Mouse (Mus musculus) heart, adult 2 months (tissue): ENCODE data around the gene Ly6g6e. TPM values are rescaled to one million over a fixed set of nuclear protein-coding genes. Genes with fewer than 3 reads are reported as not detected.

ENCODE experiments used
- DNase-seq, 2 experiments: peaks; one replicate each; pipeline ENCODE4 v3.0.0; 2021
- H3K27ac ChIP-seq: fragments of 200-600 bp; 2 replicates; pipeline ENCODE4 v1.8.1; 2022
- H3K27me3 ChIP-seq: fragments of 200-500 bp; 2 replicates; pipeline ENCODE4 v1.6.1; 2012; ENCODE audit warnings: mild to moderate bottlenecking, low read length, inconsistent platforms, mixed read lengths; ENCODE audit not compliant: control insufficient read depth, insufficient read depth
- H3K36me3 ChIP-seq: fragments of 200-500 bp; 2 replicates; pipeline ENCODE4 v1.6.1; 2012; ENCODE audit warnings: low read length, inconsistent platforms; ENCODE audit not compliant: control insufficient read depth, insufficient read depth
- H3K4me1 ChIP-seq: fragments of 200-500 bp; 2 replicates; pipeline ENCODE4 v1.6.1; 2011; ENCODE audit warnings: low read length; ENCODE audit not compliant: control insufficient read depth, insufficient read depth
- H3K4me3 ChIP-seq: fragments of 200-600 bp; 2 replicates; pipeline ENCODE4 v1.8.1; 2022
- H3K79me2 ChIP-seq: fragments of 200-500 bp; replicated peaks from 2 replicates; pipeline ENCODE4 v1.6.1; 2012; ENCODE audit warnings: mild to moderate bottlenecking, inconsistent platforms, low read length, moderate library complexity, mixed read lengths; ENCODE audit not compliant: control insufficient read depth, insufficient read depth
- H3K9ac ChIP-seq: fragments of 200-500 bp; 2 replicates; pipeline ENCODE4 v1.6.1; 2012; ENCODE audit warnings: low read depth, mild to moderate bottlenecking, control low read depth, inconsistent platforms, low read length, mixed read lengths
- CTCF ChIP-seq: fragments of 200-600 bp; IDR thresholded peaks from 2 replicates; pipeline ENCODE4 v1.8.1; 2022; ENCODE audit warnings: antibody characterized with exemption, mild to moderate bottlenecking, moderate library complexity
- EP300 ChIP-seq: fragments of 200-500 bp; IDR thresholded peaks from 2 replicates; pipeline ENCODE4 v1.6.1; 2011; ENCODE audit warnings: low read depth, low read length, control low read depth; ENCODE audit not compliant: insufficient read depth
- POLR2A ChIP-seq: fragments of 200-500 bp; IDR thresholded peaks from 2 replicates; pipeline ENCODE4 v1.6.1; 2011; ENCODE audit warnings: mild to moderate bottlenecking, low read depth, low read length, control low read depth; ENCODE audit not compliant: insufficient read depth
- WGBS: fragments of 180-500 bp; shearing (Covaris S2); methylation state at CpG from one replicate; pipeline ENCODE4 v1.1.7; 2018; 5-methylcytosine and 5-hydroxymethylcytosine counted together
- intact Hi-C: fragments of 180-260 bp; cut with DNase I; formaldehyde crosslinking; loops from one replicate; pipeline ENCODE4 v1.15.1; 2025
- polyA plus RNA-seq: library from polyadenylated mRNA; depleted of rRNA; stranded (reverse); fragments of >200 nt; gene quantifications from 2 replicates; pipeline ENCODE4 v1.2.3, GENCODE M21; 2012
- total RNA-seq, 2 experiments: library from RNA; stranded (reverse); gene quantifications; 2 replicates each; pipeline ENCODE4 v1.2.3; 2021

Gene Ly6g6e
- total and polyA plus RNA-seq, 3 experiments, result 0.41 TPM; not detected in 2

DNA sequence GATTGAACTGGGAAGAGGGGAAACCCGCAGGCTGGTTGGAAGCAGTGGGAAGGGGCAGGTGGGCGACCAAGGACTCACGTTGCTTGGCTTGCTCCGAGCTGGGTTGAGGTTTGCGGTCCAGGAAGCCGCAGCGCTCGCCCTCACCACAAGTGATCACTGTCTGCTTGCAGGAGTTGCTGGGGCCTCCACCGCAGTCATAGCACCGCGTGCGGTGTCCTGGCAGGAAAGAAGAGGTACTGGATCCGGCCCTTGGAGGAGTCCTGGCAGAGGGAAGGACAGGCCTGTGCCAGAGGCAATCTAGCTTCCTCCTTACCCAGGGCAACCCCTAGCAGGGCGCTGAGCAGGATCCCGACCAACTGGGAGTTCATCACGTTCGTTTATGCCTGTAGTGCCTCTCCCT, 2.6 kb upstream of the Ly6g6e start:
- whole genome bisulfite sequencing, result 64% methylated on average over 17 of the region's 17 CpGs
- TF ChIP-seq EP300, result no peak
- no peak for TF ChIP-seq POLR2A
- no peak for TF ChIP-seq CTCF
- no peaks in the 10 kb centered on the region for H3K79me2 ChIP-seq
- H3K4me1 ChIP-seq, result peaks cover 5% of the 10 kb centered on the region
- H3K4me3 ChIP-seq, result no peak overlapping the region
- H3K27ac ChIP-seq, result no peak overlapping the region
- no peak for DNase-seq
- H3K36me3 ChIP-seq, result no peaks in the 10 kb centered on the region
- H3K9ac ChIP-seq, result no peak overlapping the region
- intact Hi-C loops, result no loop called here
- no peaks in the 10 kb centered on the region for H3K27me3 ChIP-seq

- peak overlapping the region; percentile 73 for H3K9ac ChIP-seq
- H3K27me3 ChIP-seq, result no peaks in the 10 kb centered on the region
- WGBS, result 34% methylated on average over 2 of the region's 2 CpGs
- H3K79me2 ChIP-seq, result no peaks in the 10 kb centered on the region
- H3K4me1 ChIP-seq, result peaks cover 8% of the 10 kb centered on the region
- no peaks in the 10 kb centered on the region for H3K36me3 ChIP-seq
- intact Hi-C loops, result no loop called here
- peak overlapping the region; percentile 57 for H3K4me3 ChIP-seq
- DNase-seq, result no peak
- peak overlapping the region; percentile 68 for H3K27ac ChIP-seq
- TF ChIP-seq POLR2A (no peak), CTCF (no peak), EP300 (no peak)
Observed at GRCm38 (mm10) chr17:35077285-35077684, 583 bp downstream of the Ly6g6e start.

DNA sequence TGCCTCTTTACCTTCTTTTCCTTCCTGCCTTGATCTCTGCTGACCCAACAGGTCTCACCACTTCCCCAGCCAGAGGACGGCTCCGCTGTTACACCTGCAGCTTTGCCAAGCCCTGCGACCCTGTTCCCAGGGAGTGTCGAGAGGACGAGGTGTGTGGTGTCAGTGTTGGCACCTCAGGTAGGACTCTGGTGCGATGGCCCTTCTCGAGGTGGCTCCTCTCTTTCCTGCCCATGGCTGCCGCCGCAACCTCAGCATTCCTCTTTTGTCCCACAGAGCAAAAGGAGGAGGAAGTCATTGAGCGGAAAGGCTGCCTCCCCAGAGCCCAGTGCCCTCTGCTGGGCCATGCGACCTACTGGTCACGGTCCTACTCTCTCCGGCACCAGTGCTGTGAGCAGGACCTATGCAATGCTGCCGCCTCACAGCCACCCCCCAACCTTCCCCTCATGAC, 1.1 kb downstream of the Ly6g6e start, which contains the start of gene Ly6g6d:
Ly6g6d (minus strand) TSS at position 280 of the 448 bp plus-strand sequence.
- Histone ChIP-seq H3K9ac (peak within 1 kb of the TSS; percentile 73), H3K79me2 (no peaks in the 10 kb centered on the region), H3K27me3 (no peaks in the 10 kb centered on the region), H3K36me3 (no peaks in the 10 kb centered on the region), H3K4me1 (peaks cover 8% of the 10 kb centered on the region), H3K4me3 (peak within 1 kb of the TSS; percentile 57), H3K27ac (peak within 1 kb of the TSS; percentile 68)
- intact Hi-C loops, result loop anchor here (1.0 kb wide), 1 partner anchor 57 kb away; no protein-coding TSS in a partner anchor
- peak; percentile 69 to 73 for DNase-seq
- TF ChIP-seq EP300, result no peak
- peak; percentile 55; the same call in 1 of the 2 replicates for TF ChIP-seq POLR2A
- peak; percentile 76 for TF ChIP-seq CTCF
- 10% methylated on average over 14 of the region's 14 CpGs for WGBS

DNA sequence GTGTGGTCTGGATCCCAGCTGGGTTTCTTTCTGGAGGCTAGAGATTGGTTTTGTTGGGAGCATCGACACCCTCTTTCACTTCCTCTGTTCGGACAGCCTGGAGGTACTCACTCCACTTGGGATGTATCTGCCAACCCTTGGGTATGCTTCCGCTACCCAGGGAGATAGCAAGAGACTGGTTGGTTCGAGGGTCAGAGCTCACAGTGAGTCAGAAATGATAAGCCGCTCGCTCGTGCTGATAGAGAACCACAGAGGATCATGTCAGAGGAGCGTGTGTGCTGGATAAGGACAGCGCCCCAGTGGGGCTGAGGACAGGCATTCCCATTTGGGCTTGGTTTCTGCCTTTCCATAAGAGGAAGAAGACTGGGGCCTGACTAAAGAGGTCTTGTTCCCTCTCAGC, 3.1 kb downstream of the Ly6g6e start:
- TF ChIP-seq EP300, result no peak
- peak; percentile 8; the same call in 1 of the 2 replicates for TF ChIP-seq CTCF
- no peak for TF ChIP-seq POLR2A

GRCm38 (mm10) chr17:35080248-35080647, 3.5 kb downstream of the Ly6g6e start:
- DNase-seq, result no peak

More for the DNA sequence above, 3.1 kb downstream of the Ly6g6e start:
- no peak overlapping the region for H3K4me3 ChIP-seq
- no peaks in the 10 kb centered on the region for H3K79me2 ChIP-seq
- no peak overlapping the region for H3K27ac ChIP-seq
- H3K36me3 ChIP-seq, result no peaks in the 10 kb centered on the region
- WGBS, result 11% methylated on average over 9 of the region's 9 CpGs
- no peak overlapping the region for H3K9ac ChIP-seq
- no peaks in the 10 kb centered on the region for H3K27me3 ChIP-seq
- peaks cover 8% of the 10 kb centered on the region for H3K4me1 ChIP-seq
- intact Hi-C loops, result no loop called here
- peak in 1 of 2 experiments; percentile 26 for DNase-seq

DNA sequence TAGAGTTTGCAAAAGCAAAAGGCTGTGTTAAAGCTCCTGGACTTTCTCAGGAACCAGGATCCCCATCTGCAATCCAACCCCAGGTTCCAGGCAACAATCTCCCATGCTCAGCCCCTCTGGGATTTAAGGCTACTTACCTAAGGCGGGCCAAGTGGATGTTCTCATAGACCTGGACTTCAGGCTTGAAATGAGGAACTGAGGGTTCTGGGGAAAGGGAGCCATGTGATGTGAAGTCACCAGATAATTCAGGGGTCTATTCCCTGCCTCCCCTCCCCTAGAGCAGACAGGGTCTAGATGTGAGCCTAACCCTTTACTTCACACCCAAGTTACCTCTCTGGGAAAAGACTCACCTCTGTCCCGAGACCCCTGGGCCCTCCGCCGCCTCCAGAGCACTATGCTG, 4.0 kb downstream of the Ly6g6e start:
- no peaks in the 10 kb centered on the region for H3K79me2 ChIP-seq
- peaks cover 8% of the 10 kb centered on the region for H3K4me1 ChIP-seq
- intact Hi-C loops, result no loop called here
- no peak overlapping the region for H3K9ac ChIP-seq
- no peaks in the 10 kb centered on the region for H3K27me3 ChIP-seq
- no peak for DNase-seq
- H3K4me3 ChIP-seq, result no peak overlapping the region
- no peak overlapping the region for H3K27ac ChIP-seq
- no peak for TF ChIP-seq EP300
- H3K36me3 ChIP-seq, result no peaks in the 10 kb centered on the region
- 93% methylated on average over 4 of the region's 4 CpGs for WGBS

More at GRCm38 (mm10) chr17:35080248-35080647, 3.5 kb downstream of the Ly6g6e start:
- Histone ChIP-seq H3K27ac (no peak overlapping the region), H3K36me3 (no peaks in the 10 kb centered on the region), H3K9ac (no peak overlapping the region), H3K79me2 (no peaks in the 10 kb centered on the region), H3K4me1 (peaks cover 8% of the 10 kb centered on the region), H3K27me3 (no peaks in the 10 kb centered on the region), H3K4me3 (no peak overlapping the region)
- TF ChIP-seq CTCF (no peak), EP300 (no peak), POLR2A (no peak)
- intact Hi-C loops, result no loop called here
- WGBS, result 35% methylated on average over 6 of the region's 6 CpGs
